Mouse (Mus musculus): ENCODE results near the gene Defb15.
"Not testable (repeated sequence)": the region's sequence is repeated elsewhere in the genome, so short reads cannot be mapped to it uniquely, and the experiment has no call there.

Gene Defb15

GRCm38 (mm10) chr8:21932610-21933009 is at the start of gene Defb15:
TSS of gene Defb15 (minus strand) at chr8:21932710.
- no peak for DNase-seq

GRCm38 (mm10) chr8:21981664-21982337 is 49.3 kb upstream of the Defb15 start:
- DNase-seq, result no peak

- DNase-seq, result no peak
These were observed 45.7 kb upstream of the Defb15 start for GRCm38 (mm10) chr8:21978193-21978592.

GRCm38 (mm10) chr8:21969475-21969874 is 37.0 kb upstream of the Defb15 start, which contains the start of gene Ccdc70:
TSS of gene Ccdc70 (plus strand) at chr8:21969775.
- DNase-seq, result no peak

GRCm38 (mm10) chr8:21966646-21967045 is 34.1 kb upstream of the Defb15 start:
- no peak for DNase-seq

GRCm38 (mm10) chr8:21958414-21958813 is 25.9 kb upstream of the Defb15 start, which contains the start of gene Fam90a1a:
TSS of gene Fam90a1a (plus strand) at chr8:21958714.
- no peak for DNase-seq

- no peak for DNase-seq
These were observed 23.8 kb upstream of the Defb15 start for GRCm38 (mm10) chr8:21956336-21956735.

GRCm38 (mm10) chr8:21955321-21955720 is 22.8 kb upstream of the Defb15 start:
- peak in 1 of 2 experiments; percentile 12 for DNase-seq

GRCm38 (mm10) chr8:21947311-21948017 is 15.0 kb upstream of the Defb15 start:
- DNase-seq, result no peak

- no peak for DNase-seq
These were observed 14.0 kb upstream of the Defb15 start, which contains the start of gene Defb13 for GRCm38 (mm10) chr8:21946462-21946861. TSS of gene Defb13 (plus strand) at chr8:21946762.

- DNase-seq, result not testable (repeated sequence)
These were observed 5.5 kb upstream of the Defb15 start, which contains the start of gene Defb35 for GRCm38 (mm10) chr8:21938052-21938451. TSS of gene Defb35 (plus strand) at chr8:21938352.

- not testable (repeated sequence) for DNase-seq
These were observed 1.8 kb downstream of the Defb15 start for GRCm38 (mm10) chr8:21930754-21931153.

GRCm38 (mm10) chr8:21915625-21916024 is 16.9 kb downstream of the Defb15 start:
- no peak for DNase-seq

- DNase-seq, result no peak
These were observed 20.0 kb downstream of the Defb15 start for GRCm38 (mm10) chr8:21912554-21912953.

GRCm38 (mm10) chr8:21911931-21912330 is 20.6 kb downstream of the Defb15 start:
- DNase-seq, result no peak

GRCm38 (mm10) chr8:21906290-21906689 is 26.2 kb downstream of the Defb15 start, which contains the start of gene Defb11:
TSS of gene Defb11 (minus strand) at chr8:21906412.
- not testable (repeated sequence) for DNase-seq

- DNase-seq, result not testable (repeated sequence)
These were observed 47.2 kb downstream of the Defb15 start, which contains the start of gene Defb9 for GRCm38 (mm10) chr8:21885321-21885720. TSS of gene Defb9 (minus strand) at chr8:21885421.
